Mouse (Mus musculus) heart, postnatal 0 days (tissue): Measurements from ENCODE around the gene Dzip3. TPM values are rescaled to one million over a fixed set of nuclear protein-coding genes. Genes with fewer than 3 reads are reported as not detected.
A peak's percentile ranks its signal among the peaks of the same experiment; 100 is the strongest.

Experiments
- ATAC-seq: fragments of 200-750 bp; cut with Nextera tagmentation; 2 replicates; pipeline ENCODE4 v1.8.0; 2017; ENCODE audit warnings: low read depth, moderate number of reproducible peaks, moderate library complexity; ENCODE audit not compliant: insufficient read depth
- DNase-seq: peaks from one replicate; pipeline ENCODE4 v3.0.0-alpha.2; 2016; ENCODE audit warnings: low spot score
- H3K27ac ChIP-seq: fragments of 300-500 bp; sonication (generic); 2 replicates; pipeline ENCODE4 v1.5.1; 2014; ENCODE audit warnings: low read depth, mild to moderate bottlenecking
- H3K27me3 ChIP-seq: fragments of 300-500 bp; sonication (generic); 2 replicates; pipeline ENCODE4 v1.6.1; 2014; ENCODE audit warnings: low read length, mixed read lengths; ENCODE audit not compliant: control insufficient read depth, insufficient read depth
- H3K36me3 ChIP-seq: fragments of 300-500 bp; sonication (generic); replicated peaks from 2 replicates; pipeline ENCODE4 v1.6.1; 2014; ENCODE audit warnings: low read length, mixed read lengths; ENCODE audit not compliant: control insufficient read depth, insufficient read depth
- H3K4me1 ChIP-seq: fragments of 300-500 bp; sonication (generic); 2 replicates; pipeline ENCODE4 v1.6.1; 2014; ENCODE audit warnings: antibody characterized with exemption; ENCODE audit not compliant: control insufficient read depth, insufficient read depth
- H3K4me2 ChIP-seq: fragments of 300-500 bp; sonication (generic); 2 replicates; pipeline ENCODE4 v1.6.1; 2014; ENCODE audit warnings: low read depth, mild to moderate bottlenecking, low read length, moderate library complexity
- H3K4me3 ChIP-seq: fragments of 300-500 bp; sonication (generic); 2 replicates; pipeline ENCODE4 v1.5.1; 2014; ENCODE audit warnings: low read depth, low read length
- H3K9ac ChIP-seq: fragments of 300-500 bp; sonication (generic); replicated peaks from 2 replicates; pipeline ENCODE4 v1.6.1; 2014; ENCODE audit warnings: low read depth, low read length, mixed read lengths
- H3K9me3 ChIP-seq: fragments of 300-500 bp; sonication (generic); replicated peaks from 2 replicates; pipeline ENCODE4 v1.6.1; 2016; ENCODE audit warnings: low read length; ENCODE audit not compliant: control insufficient read depth
- CTCF ChIP-seq: IDR thresholded peaks from 2 replicates; pipeline ENCODE4 v1.5.1; 2016; ENCODE audit warnings: antibody characterized with exemption, control low read depth, low read depth
- EP300 ChIP-seq: IDR thresholded peaks from 2 replicates; pipeline ENCODE4 v1.6.1; 2016; ENCODE audit warnings: antibody characterized with exemption, low read depth
- WGBS: fragments of 180-500 bp; shearing (Covaris S2); extraction: QIAGEN DNeasy Blood & Tissue Kit; methylation state at CpG from one replicate; pipeline ENCODE4 v1.1.7; 2014; 5-methylcytosine and 5-hydroxymethylcytosine counted together
- polyA plus RNA-seq: library from polyadenylated mRNA; unstranded; fragments of >200 nt; fragmentation: Nextera tagmentation; extraction: Ambion mirVana; gene quantifications from 2 replicates; pipeline ENCODE4 v1.2.1, GENCODE M21; 2015
- total RNA-seq: library from RNA; depleted of rRNA; stranded (reverse); fragments of >200 nt; gene quantifications from 2 replicates; pipeline ENCODE4 v1.2.3, GENCODE M21; 2014; ENCODE audit warnings: low replicate concordance

Dzip3 gene
- total and polyA plus RNA-seq, 2 experiments from 2014 or later: 4.3 to 10.8 TPM

DNA sequence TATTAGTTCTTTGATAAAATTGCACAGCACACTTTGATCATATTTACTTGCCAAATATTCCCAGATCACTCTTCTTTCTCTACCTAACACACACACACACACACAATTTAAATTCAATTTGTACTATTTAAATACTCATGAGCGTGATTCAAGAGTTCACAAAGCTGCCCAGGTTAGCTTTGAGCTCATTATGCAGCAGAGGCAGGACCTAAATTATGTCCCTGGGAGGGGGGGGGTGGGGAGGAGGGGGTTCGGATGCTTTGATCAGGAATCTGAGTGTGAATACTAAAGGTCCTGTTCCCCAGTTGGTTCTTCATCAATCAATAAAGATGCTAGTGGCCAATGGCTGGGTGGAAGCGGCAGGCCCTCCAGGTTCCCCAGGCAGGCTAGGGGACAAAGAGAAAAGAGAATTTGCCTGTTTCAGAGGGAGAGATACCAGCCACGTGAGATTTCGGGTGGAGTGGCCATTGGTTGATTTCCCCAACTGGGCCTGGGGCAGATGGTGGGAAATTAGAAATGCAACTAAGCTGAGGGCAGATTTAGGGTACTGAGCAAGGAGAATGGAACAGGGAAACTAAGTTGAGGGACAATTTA, 8.8 kb downstream of the Dzip3 start:
- DNase-seq (no peak), ATAC-seq (no peak)
- H3K27me3 ChIP-seq: no peaks in the 10 kb centered on the region
- no peak overlapping the region for H3K27ac ChIP-seq
- H3K4me1 ChIP-seq: 0 out of 2 replicates have a peak, but pooled peaks cover 4% of the 10 kb centered on the region
- H3K9ac ChIP-seq: no peak overlapping the region
- H3K9me3 ChIP-seq: no peaks in the 10 kb centered on the region
- 74% methylated on average over 5 of the region's 5 CpGs for WGBS
- no peak overlapping the region for H3K4me3 ChIP-seq
- TF ChIP-seq EP300 (no peak), CTCF (no peak)
- H3K4me2 ChIP-seq: no peak overlapping the region
- peaks cover 5% of the 10 kb centered on the region; the same call in 1 of the 2 replicates for H3K36me3 ChIP-seq

DNA sequence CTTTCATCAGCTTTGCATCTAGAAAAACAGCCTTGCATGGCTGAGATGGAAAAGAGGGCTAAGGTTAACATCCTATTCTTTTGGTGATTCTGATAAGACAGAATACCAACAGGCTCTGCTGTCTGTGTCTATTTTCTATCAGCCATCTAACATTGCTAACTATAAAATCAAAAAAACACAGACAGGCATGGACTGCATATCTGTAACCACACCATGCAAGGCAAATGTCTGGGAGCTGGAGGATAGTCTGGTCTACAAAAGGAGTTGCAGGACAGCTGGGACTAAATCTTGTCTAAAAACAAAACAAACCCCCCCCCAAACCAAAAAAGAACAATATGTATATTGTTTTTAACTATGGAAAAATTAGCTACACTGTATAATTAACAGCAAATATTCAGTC, 14.0 kb downstream of the Dzip3 start:
- H3K4me2 ChIP-seq: no peak overlapping the region
- no peaks in the 10 kb centered on the region for H3K4me1 ChIP-seq
- H3K4me3 ChIP-seq: no peak overlapping the region
- peaks cover 16% of the 10 kb centered on the region for H3K36me3 ChIP-seq
- no peak overlapping the region for H3K27ac ChIP-seq
- no peaks in the 10 kb centered on the region for H3K27me3 ChIP-seq
- no peak for ATAC-seq
- no peak overlapping the region for H3K9ac ChIP-seq
- H3K9me3 ChIP-seq: no peaks in the 10 kb centered on the region
- DNase-seq: no peak
- TF ChIP-seq EP300 (no peak), CTCF (no peak)

DNA sequence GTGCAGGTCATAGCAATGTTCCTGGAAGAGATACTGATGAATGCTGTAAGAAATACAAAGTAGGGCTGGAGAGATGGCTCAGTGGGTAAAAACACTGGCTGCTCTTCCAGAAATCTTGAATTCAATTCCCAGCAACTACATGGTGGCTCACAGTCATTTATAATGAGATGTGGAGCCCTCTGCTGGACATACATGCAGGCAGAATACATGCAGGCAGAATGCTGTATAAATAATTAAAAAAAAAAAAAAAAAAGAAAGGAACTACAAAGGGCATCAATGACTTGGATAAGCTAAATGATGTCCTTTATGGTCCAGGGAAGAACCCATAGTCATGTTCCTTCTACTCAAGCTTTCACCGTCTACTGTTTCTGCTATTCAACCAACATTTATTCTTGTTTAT, 20.4 kb downstream of the Dzip3 start:
- peaks cover 27% of the 10 kb centered on the region for H3K36me3 ChIP-seq
- no peak overlapping the region for H3K27ac ChIP-seq
- DNase-seq: no peak
- H3K9ac ChIP-seq: no peak overlapping the region
- no peaks in the 10 kb centered on the region for H3K27me3 ChIP-seq
- no peaks in the 10 kb centered on the region for H3K9me3 ChIP-seq
- no peak for ATAC-seq
- 92% methylated on average over 1 of the region's 1 CpGs for WGBS
- TF ChIP-seq CTCF (peak; percentile 30; the same call in 1 of the 2 replicates), EP300 (no peak)
- H3K4me2 ChIP-seq: no peak overlapping the region
- no peaks in the 10 kb centered on the region for H3K4me1 ChIP-seq
- no peak overlapping the region for H3K4me3 ChIP-seq

DNA sequence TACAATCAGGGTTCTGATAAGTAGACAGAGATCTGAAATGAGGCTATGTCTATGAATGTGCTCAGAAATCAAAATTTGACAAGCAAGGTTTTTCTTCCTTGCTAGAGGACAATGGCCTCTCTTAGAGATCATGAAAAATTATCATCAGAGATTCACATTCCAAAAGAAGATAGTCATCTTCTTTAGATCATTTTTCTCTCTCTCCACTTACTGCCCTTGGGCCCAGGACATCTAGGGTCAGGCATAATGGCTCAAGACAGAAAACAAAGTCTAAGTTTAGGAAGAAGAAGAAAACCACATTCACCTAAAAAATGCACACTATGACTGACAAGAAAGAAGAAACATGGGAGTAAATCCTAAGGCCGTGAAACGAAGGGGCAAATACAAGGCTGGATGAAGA, 21.0 kb downstream of the Dzip3 start:
- H3K4me1 ChIP-seq: no peaks in the 10 kb centered on the region
- TF ChIP-seq EP300 (no peak), CTCF (no peak)
- no peak overlapping the region for H3K27ac ChIP-seq
- WGBS: 92% methylated on average over 2 of the region's 2 CpGs
- DNase-seq (no peak), ATAC-seq (no peak)
- no peak overlapping the region for H3K4me3 ChIP-seq
- no peaks in the 10 kb centered on the region for H3K9me3 ChIP-seq
- H3K36me3 ChIP-seq: peaks cover 22% of the 10 kb centered on the region
- no peak overlapping the region for H3K9ac ChIP-seq
- no peak overlapping the region for H3K4me2 ChIP-seq
- no peaks in the 10 kb centered on the region for H3K27me3 ChIP-seq

DNA sequence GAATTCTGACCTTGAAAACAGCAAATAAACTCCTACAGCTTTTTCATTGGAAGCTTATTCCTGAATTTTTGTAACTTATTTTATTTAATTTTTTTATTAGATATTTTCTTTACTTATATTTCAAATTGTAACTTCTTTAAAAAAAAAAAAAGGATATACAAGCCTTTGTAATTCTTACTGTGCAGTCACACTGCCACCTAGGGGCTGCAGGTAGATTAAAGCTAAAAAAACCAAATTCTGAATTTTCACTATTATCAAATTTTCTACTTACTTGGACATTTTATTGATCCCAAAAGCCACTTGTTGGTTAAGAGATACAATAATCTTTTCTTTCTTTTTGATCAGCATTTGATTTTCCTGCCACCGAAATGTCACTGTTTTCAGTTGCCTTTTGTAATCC, 52.2 kb downstream of the Dzip3 start:
- TF ChIP-seq EP300: no peak
- TF ChIP-seq CTCF: peak; percentile 43
- peaks cover 26% of the 10 kb centered on the region for H3K36me3 ChIP-seq
- no peak overlapping the region for H3K9ac ChIP-seq
- H3K27me3 ChIP-seq: no peaks in the 10 kb centered on the region
- H3K4me3 ChIP-seq: no peak overlapping the region
- no peak overlapping the region for H3K4me2 ChIP-seq
- no peak overlapping the region for H3K27ac ChIP-seq
- no peak for DNase-seq
- ATAC-seq: no peak
- H3K9me3 ChIP-seq: no peaks in the 10 kb centered on the region
- H3K4me1 ChIP-seq: no peaks in the 10 kb centered on the region
- WGBS: 76% methylated on average over 1 of the region's 1 CpGs

DNA sequence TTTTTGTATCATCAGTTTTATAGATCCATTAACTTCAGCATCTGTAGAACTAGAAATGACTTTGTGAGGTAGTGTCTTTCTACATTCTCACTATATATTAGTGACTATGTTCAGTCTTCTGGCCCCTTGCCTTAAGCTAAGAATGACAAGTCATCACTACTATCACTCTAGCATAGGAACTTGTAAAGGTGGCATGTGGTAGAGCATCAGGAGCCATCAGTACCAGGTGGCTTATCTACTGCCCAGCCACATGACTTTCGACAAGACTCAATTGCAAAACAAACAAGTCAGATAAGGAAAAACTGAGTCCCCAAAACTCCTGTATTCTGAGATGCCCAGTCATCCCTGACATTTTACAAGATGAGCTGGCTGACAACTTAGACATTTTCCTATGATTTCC, 70.2 kb downstream of the Dzip3 start:
- no peaks in the 10 kb centered on the region for H3K27me3 ChIP-seq
- H3K36me3 ChIP-seq: peaks cover 29% of the 10 kb centered on the region
- H3K9me3 ChIP-seq: no peaks in the 10 kb centered on the region
- ATAC-seq: no peak
- no peak overlapping the region for H3K27ac ChIP-seq
- WGBS: 54% methylated on average over 1 of the region's 1 CpGs
- DNase-seq: no peak
- no peaks in the 10 kb centered on the region for H3K4me1 ChIP-seq
- TF ChIP-seq CTCF (no peak), EP300 (no peak)
- H3K4me3 ChIP-seq: no peak overlapping the region
- no peak overlapping the region for H3K9ac ChIP-seq
- no peak overlapping the region for H3K4me2 ChIP-seq
